Mouse (Mus musculus) left cerebral cortex, adult 9 months (tissue): ENCODE data around the gene Col8a2.

Source experiments
- DNase-seq, 2 experiments: peaks; one replicate each; pipeline ENCODE4 v3.0.0; 2022; ENCODE audit warnings: low spot score in 2 of 2

Col8a2 gene

DNA sequence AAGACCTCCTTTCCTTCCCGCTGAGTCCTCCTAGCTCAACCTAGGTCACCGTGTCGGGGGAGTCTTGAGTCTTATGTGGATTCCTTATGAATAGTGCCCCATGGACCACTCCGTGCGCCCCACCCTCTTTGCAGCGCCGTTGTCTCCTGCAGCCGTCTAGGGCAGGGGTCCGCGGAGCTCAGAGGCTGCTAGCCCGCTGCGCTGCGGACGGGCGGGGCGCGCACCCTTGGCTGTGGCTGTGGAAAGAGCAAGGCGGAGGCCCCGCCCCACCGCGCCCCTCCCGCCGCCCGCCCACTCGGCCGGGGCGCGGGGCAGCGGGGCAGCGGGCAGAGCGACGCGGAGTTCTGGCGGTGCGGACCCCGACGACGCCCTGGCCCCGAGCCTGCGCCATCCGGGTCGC is at the start of gene Col8a2:
TSS of gene Col8a2 (plus strand) at position 302 of the 400 bp plus-strand sequence.
- no peak for DNase-seq

DNA sequence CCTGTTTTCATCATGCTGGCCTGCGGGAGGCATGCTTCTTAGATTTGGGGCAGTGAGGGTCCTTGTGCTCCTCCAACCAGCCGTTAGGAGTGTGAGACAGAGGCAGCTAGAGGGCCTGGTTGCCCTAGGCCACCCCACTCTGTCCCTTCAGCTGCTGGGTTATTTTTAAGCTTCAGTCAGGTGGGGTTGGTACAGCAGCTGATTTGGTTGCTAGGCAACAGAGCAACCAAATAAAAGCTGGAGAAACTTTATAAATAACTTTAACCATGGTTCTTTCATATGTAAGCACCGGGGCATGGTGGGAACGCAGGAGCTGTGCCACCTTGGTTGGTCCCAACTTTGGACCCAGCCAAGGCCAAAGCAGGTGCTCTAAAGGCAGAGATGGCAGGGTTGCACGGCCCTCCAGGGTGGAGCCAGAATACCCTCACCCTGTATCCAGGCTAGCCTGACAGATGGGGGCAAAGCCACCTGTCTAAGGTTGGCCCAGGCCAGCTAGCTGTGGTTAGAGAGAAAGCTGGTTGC is 48.8 kb upstream of the Col8a2 start:
- DNase-seq = peak in 1 of 2 experiments; percentile 55

DNA sequence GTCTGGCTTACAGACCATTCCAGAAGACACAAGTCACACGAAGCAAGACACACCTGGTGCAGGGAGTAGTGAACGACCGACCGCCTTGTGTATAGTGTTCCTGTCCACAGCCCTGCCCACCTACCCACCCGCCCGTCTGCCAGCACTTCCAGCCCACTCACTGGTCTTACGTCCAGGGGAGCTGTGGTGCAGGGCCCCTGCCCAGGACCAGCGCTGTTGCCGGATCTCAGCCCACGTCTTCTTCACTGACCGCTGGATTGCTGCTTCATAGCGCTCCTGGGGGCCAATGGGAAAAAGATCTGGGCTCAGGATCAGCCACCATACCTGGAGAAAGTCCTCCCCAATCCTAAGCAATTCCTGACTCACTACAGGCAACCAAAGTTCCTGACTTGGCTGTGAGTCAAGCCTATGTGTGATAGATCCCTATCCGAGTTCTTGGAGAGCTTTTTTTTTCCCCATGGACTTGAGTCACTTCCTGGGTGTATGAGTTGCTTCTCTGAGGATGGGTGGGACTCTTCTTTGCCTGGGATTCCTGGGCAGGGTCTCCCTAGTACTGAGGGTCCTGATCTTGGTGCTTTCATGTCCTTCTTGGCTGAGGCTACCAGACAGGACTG is 46.6 kb upstream of the Col8a2 start:
- DNase-seq = no peak

DNA sequence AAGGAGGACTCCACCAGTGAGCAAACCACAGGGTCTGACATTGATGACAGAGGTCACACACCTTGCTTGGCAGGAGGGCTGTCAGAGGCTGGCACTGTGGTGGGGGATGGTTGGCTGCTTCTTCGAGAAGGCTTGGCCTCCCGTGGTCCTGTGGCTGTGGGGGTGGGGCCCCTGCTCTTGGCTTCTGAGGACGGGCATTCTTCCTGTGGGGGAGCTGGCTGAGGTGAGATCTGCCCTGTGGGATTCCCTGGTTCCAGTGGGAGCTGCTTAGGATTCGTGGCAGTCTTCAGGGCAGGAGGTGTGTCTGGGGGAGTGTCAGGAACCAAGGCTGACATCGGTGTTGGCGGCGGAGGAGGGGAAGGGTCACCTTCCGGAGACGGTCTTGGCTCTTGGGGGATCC is 44.6 kb upstream of the Col8a2 start:
- no peak for DNase-seq

DNA sequence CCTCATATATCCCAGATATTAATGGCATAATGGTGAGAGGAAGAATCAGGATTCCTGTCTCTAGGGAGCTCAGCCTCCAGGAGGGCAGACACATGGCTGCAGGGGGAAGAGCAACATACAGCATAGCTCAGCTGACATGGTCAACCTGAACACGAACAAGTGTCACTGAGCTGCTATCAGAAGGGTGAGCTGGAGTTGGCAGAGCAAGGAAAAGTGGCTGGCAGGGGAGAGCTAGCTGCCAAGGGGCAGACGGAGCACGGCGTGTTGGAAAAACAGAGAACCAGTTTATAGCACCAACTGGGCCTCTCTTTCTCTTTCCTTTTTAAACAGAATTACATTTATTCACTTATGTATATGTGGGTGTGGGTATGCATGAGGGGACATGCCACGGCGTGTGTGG is 44.1 kb upstream of the Col8a2 start:
- no peak for DNase-seq

DNA sequence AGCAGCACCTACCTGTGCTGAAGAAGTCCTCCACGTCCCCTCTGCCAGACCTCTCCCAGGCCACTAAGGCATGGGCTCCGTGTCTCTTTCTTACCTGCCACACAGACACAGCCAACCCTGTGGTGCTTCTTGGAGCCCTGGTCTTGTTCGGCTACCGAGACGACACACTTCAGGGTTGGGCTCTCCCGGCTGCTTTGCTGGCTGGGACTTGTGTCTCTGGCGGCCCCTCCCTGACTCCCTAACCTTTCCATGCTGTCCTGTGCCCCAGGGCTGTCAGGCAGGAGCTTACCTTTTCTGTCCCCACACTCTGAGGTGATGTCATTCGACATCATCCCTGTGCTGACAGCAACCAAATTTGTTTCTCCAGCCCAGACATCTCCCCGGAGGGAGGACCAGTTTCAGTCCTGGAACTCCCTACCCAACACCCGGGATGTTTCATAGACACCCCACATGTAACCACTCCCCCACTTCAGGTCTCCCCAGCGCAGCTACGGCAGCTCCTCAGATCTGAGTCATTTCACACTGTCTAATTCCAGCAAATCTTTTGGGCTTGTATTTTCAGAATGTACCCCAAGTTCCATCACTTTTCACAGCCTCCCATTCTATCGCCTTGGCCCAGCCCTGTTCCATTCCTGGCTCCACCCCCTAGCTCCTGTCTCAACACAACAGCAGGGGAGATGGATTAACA is 40.2 kb upstream of the Col8a2 start:
- DNase-seq = peak in 1 of 2 experiments; percentile 75

DNA sequence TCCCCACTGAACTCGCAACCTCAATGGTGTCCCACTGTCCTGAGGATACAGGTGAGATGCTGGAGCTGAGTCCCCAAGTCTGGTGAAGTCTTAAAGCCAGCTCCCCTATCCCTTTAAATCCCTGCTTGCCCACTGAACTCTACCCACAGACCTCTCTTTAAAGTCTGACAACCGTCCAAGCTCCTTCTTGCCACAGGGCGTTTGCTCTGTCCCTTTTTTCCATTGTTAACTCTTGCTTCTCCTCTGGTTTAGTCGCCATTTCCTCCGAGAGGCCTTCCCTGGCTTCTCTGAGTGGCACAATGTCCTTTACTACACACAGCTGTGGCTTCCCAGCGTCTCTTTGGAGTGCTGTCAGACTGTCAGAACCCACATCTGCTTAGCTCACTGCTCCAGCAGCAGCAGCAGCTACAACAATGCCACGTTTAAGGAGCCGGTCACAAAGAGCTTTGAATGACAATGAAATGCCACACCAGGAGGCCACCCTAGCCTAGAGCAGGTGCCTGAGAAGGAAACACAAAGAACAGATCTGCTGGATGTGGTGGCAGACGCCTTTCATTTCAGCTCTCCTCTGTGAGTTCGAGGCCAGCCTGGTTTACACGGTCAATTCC is 38.2 kb upstream of the Col8a2 start:
- peak in 1 of 2 experiments; percentile 39 for DNase-seq

DNA sequence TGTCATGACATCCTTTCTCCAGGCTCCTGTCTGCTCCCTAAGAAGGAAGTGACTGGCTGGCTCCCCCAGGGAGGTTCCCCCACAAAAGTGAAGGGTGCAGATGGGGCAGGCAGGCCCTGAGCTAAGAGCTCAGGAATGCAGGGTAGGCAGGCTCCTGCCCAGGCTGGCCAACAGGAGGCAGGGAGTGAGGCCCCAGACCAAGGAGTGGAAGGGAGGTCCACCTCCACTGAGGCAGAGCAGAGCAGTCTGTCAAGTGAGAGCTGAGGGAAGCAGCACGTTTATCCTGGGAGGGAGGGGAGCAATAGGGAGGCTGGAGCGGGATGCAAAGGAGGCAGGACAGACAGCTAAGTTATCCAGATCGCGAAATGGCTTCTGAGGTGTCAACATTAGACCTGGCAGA is 35.9 kb upstream of the Col8a2 start:
- DNase-seq = no peak

DNA sequence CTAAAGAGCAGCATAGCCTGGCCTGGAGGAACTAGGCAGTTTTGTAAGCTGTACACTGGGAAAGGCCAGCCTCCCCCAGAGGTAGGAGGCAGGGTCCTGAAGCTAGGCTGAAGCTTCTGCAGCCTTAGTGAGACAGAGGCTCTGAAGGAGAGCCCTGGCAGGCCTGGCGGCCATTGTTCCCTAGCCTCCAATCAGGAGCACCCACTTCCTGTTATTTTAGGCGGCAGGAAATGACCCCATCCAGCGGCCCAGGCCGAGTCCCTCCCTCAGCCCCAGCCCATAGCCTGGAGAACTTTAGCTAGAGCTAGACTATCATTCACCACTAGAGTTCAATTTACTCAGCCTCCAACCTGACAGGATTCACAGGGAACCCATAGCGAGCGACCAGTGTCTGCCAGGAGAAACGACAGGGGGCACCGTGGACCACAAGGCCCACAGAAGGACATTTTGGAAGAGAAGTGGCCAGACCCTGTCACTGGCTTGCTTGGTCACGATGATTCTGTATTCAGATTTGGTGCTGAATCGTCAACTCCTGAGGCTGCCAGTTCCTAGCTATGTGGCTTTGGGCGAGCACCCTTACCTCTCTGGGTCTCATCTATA is 34.8 kb upstream of the Col8a2 start:
- DNase-seq = no peak

DNA sequence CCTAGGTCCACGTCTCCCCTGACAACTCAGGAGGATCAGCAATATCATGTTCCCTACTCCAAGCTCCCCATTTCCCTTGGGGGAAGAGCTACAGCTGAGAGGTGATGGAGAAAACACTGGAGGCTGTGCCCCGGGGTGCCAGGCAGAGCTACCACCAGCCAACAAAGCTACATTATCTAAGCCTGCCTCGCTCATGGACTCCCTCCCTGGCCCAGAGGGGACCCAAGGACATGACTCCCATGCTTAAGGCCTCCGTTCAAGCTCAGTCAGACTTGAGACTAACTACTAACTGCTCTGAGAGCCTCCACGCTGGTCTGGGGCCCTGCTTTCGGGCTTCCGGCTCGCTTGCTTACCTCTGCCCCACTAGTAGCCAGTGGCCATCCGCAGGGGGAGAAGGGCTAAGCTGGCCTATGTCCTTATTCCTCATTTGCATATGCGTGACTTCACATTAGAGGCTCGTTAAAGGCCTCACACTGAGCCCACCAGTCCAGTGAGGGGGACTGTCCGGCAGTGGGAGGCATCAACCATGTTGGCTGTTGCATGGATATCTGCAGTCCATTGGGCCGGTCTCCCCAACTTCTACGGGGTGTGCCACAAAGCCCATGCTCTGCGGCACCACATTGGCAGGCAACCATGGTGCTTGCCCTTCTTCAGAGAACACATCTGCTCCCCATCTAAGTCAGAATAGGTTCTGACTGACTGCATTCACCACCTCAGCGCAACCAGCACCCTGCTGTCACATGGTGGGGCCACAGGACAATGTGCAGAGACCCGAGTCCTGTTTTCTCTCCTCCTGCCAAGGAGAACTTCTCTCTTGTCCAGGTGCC is 34.0 kb upstream of the Col8a2 start:
- DNase-seq = no peak

DNA sequence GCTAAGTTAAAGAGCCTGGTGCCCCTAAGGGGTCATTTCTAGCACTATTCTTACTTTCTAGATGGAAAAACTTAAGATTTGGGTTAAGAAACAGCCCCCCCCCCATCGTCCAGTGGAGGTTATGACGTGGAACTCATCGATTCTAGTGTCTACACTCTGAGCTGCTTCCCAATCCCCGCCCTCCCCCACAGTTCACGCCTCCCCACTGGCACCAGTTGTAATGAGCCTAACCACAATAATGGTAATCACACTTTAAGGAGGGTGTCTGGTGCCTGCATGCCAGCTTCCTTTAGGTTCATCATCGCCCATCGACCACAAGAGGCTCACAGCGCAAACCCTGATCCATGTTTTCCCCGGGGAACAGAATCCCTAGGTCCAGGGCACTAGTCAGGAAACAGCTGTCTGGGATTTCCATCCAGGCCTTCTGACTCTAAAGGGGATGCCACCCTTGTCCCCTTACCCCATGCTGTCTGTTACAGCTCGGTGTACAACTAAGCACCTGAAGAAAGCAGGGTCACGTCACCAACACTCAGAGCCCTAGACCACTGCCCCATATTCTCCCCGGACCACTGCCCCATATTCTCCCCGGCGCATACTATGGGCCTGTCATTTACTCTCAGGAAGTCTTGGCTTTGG is 32.8 kb upstream of the Col8a2 start:
- no peak for DNase-seq

DNA sequence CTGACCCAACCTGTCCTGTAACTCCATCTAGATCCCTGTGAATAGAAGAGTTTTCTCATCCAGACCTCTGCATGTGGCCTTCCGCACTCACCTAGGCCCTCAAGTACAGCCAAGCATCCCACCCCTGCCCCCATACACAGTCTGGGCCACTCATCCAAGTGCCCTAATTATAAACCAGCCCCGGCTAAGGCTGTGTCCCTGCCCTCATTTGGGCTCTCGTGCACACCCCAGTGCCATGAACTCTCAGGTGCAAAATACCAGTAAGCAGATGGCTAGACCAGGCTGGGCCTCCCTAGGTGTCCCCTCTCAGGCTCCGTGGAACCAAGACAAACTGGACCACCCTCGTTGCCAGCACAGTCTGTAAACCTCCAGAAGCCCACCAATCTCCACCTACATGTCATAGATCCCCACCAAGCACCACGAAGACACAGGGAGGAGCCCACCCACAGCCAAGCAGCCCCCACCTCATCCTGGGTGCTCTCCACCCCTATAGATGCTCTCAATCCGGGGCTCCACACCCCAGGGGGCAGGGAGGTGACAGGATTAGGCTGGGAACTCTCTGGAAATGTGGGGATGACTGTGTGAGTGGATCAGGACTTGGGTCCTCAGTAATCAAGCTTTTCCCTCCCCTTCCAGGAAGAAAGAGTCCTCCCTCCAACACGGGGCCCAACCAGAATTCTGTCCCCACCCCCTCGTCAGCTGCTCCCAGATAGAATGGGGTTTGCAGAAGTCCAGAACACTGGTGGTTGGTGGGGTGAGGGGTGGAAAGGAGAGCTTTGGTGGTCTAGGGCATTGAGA is 32.1 kb upstream of the Col8a2 start:
- DNase-seq = peak in 1 of 2 experiments; percentile 71

DNA sequence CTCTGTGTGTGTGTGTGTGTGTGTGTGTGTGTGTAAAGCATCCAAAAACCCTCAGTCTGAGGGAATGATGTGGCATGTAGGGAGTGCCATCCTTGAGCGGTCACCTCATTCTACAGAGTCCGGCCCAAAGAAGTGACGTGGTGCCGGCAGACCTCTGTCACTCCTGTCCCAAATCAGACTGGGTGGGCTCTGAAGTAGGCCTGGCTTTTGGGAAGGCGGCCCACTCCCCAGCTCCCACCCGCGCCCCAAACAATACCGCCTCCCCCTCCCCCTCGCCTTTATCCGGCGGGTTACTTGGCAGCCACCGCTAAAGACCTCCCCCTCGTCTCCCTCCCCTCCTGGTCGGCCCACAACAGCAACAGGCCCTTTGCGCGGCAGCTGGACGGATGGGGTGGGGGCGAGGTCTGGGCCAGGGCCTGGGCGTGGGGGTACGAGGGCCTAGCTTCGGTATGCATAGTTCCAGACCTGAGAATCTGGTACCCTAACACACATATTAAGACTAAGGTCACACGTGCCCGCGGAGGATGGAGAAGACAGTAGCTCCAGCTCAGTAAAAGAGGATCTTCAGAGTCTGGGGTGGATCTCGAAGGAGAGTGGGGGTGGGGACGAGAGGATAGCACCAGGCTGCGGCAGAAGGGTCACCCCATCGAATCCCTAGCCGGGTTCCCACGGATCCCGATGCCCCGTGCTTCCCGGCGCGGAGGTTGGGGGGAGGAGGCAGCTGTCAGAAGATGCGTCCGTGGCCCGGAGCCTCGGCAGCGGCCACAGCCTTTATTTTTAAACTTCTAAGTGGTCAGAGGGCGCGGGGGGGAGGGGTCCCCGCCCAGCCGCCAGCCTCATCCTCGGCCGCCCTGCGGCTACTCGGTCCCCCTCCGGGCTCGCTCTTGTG is 31.2 kb upstream of the Col8a2 start:
- DNase-seq = no peak

DNA sequence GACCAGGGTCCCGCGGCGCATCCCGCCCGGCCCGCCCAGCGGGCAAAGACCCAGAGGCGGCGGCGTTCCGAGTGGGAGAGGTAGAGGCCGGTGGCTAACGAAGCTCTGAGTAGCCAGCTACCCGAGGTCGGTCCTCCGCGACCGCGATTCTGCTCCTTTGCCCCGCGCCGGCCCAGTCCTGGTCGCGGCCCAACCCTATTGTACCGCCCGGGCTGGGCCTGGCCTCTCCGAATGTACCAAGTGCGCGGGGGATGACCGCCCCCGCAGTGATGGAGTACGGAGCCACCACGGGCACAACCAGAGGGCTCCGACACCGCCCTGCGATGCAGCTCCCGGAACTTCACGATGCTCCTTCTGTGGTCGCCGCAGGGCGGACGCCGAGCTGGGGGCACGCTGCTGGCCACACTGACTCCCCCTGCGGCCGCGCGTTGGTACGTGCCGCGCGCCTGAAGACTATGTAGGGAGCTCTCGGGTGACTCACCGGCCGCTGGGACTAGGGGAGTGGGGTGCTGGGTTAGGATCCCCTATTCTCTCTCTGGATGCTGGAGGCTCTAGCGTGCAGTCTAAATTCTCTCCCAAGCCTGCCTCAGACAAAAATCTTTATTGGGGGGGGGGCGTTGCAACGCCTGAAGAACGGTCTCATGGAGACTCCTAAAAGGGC is 30.3 kb upstream of the Col8a2 start, which contains the start of gene Map7d1:
TSS of gene Map7d1 (minus strand) at position 213 of the 661 bp plus-strand sequence.
- DNase-seq = peak in 1 of 2 experiments; percentile 83

DNA sequence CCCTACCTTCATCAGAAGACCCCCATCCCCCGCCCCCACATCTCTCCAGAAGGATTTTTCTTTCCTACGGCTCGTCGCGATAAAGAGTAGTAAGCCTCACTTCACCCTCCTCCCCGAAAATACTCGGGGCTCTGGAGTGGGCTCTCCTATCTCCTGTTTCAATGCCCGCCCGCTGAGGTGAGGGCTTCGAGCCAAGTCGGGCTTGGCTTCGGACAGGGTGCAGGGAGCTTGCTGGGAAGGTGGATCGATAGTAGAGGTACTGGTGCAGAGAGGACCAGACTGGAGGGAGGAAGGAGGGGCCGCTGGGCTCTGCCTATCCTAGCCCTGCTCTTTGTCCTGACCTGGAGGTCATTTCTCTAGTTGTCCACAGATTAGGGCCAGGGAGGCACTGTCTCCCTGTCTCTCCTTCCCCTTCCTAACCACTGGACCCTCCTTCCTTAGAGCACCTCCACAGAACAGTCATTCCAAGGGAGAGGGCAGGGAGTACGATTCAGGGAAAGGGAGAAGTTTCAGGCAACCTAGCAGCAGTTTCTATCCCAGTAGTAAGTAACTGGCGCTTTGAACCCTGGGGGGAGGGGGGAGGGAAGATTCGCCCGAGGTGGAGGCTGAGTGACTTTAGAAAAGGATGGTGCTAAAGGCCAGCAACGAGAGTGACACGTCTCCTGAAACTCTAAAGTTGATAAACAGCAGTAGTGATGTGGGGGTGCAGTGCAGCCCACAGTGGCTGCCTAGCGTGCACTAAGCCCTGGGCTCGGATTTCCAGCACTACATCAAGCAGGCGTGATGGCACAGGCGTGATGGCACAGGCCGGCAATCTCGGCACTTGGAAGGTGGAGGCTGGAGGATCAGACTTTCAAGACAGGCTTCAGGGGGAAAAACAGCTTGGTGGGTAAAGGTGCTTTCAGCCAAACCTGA is 29.4 kb upstream of the Col8a2 start:
- DNase-seq = no peak

DNA sequence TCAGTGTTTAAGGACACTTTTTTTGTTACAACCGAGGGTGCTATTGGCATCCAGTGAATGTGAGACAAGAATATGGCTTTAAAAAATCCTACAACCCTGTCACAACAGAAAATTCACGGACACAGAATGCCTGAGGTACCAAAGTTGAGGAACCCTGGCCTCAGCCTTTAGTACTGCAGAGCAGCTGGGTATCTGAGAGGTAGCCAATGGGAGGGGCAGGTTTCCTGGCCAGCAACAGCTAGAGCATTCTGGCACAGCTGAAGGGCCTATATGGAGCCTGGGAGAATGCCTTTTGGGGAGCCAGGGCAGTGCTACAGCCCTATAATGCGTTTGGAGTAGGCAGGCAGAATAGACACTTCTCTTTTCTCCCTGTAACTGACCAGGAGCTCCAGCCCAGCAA is 27.5 kb upstream of the Col8a2 start:
- DNase-seq = no peak

DNA sequence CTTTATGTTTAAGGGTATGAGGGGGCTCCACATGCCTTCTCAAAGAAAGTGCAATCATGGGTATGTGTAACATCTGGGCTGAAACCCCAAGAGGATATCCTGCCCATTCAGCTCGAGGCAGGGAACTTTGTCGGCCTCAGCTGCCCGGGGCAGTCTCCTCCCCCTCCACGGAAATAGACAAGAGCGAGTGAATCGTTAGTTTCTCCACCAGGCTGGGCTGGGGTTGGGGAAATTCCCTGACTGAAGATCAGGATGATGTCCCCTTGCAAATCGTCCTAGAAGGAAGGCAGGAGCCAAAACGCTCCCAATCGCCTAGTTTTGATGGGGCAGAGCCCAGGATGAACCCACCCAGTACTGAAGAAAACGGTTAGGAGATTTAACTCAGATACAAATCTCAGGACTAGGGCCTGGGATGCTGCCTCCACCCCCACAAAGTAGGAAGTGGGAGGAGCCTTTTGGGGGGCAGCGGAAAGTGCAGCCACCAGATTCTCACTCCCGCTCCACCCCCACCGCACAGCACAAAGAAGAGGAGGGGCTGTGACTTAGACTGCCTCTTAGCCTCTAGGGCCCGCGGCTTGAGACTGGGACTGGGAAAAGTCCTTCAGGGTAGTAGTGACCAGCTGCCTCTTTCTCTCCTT is 27.0 kb upstream of the Col8a2 start:
- DNase-seq = no peak
